Mouse (Mus musculus) forebrain, embryonic 14.5 days (tissue): ENCODE measurements around the gene Cyp2j12. TPM values are rescaled to one million over a fixed set of nuclear protein-coding genes. Genes with fewer than 3 reads are reported as not detected.

Experiments used
- polyA plus RNA-seq: library from polyadenylated mRNA; unstranded; fragments of >200 nt; fragmentation: Nextera tagmentation; extraction: Ambion mirVana; gene quantifications from 2 replicates; pipeline ENCODE4 v1.2.1, GENCODE M21; 2014

The Cyp2j12 gene
- polyA plus RNA-seq, 1 experiment from 2014 or later, result not detected

Other genes with a start within 250 kb of the Cyp2j12 start
- gene Hook1, start 173.9 kb downstream of the Cyp2j12 start, polyA plus RNA-seq, result 44.4 and 54.0 TPM in 2 replicates
- not detected in 2 replicates for gene Cyp2j13, start 63.6 kb downstream of the Cyp2j12 start, polyA plus RNA-seq
- gene Cyp2j7, start 95.5 kb upstream of the Cyp2j12 start, polyA plus RNA-seq, result not detected in 2 replicates
- gene Cyp2j11, start 207.5 kb upstream of the Cyp2j12 start, polyA plus RNA-seq, result not detected in 2 replicates